Mouse (Mus musculus) liver, embryonic 13.5 days (tissue): ENCODE measurements around the gene Cad. TPM values are rescaled to one million over a fixed set of nuclear protein-coding genes. Genes with fewer than 3 reads are reported as not detected.

Source experiments
- ATAC-seq: fragments of 200-750 bp; cut with Nextera tagmentation; 2 replicates; pipeline ENCODE4 v1.8.0; 2017; ENCODE audit warnings: low read depth, mild to moderate bottlenecking, moderate number of reproducible peaks, moderate library complexity
- DNase-seq: peaks from one replicate; pipeline ENCODE4 v3.0.0; 2022
- H3K27ac ChIP-seq: fragments of 300-500 bp; sonication (generic); 2 replicates; pipeline ENCODE4 v1.5.1; 2015; ENCODE audit warnings: moderate library complexity, mild to moderate bottlenecking, inconsistent platforms
- H3K27me3 ChIP-seq: fragments of 300-500 bp; sonication (generic); 2 replicates; pipeline ENCODE4 v1.6.1; 2015; ENCODE audit warnings: mild to moderate bottlenecking, inconsistent platforms
- H3K36me3 ChIP-seq: fragments of 300-500 bp; sonication (generic); 2 replicates; pipeline ENCODE4 v1.6.1; 2015; ENCODE audit warnings: mild to moderate bottlenecking, inconsistent platforms
- H3K4me1 ChIP-seq: fragments of 300-500 bp; sonication (generic); replicated peaks from 2 replicates; pipeline ENCODE4 v1.6.1; 2015; ENCODE audit warnings: inconsistent platforms
- H3K4me2 ChIP-seq: fragments of 300-500 bp; sonication (generic); 2 replicates; pipeline ENCODE4 v1.6.1; 2015; ENCODE audit warnings: inconsistent platforms, mild to moderate bottlenecking, moderate library complexity
- H3K4me3 ChIP-seq: fragments of 300-500 bp; sonication (generic); replicated peaks from 2 replicates; pipeline ENCODE4 v1.5.1; 2015; ENCODE audit warnings: mild to moderate bottlenecking, inconsistent platforms
- H3K9ac ChIP-seq: fragments of 300-500 bp; sonication (generic); 2 replicates; pipeline ENCODE4 v1.6.1; 2015; ENCODE audit warnings: mild to moderate bottlenecking, inconsistent platforms
- H3K9me3 ChIP-seq: fragments of 300-500 bp; sonication (generic); replicated peaks from 2 replicates; pipeline ENCODE4 v1.6.1; 2016; ENCODE audit warnings: inconsistent platforms
- WGBS: fragments of 180-500 bp; shearing (Covaris S2); methylation state at CpG from one replicate; pipeline ENCODE4 v1.1.7; 2015; ENCODE audit not compliant: insufficient replicate concordance; 5-methylcytosine and 5-hydroxymethylcytosine counted together
- polyA plus RNA-seq: library from polyadenylated mRNA; unstranded; fragments of >200 nt; fragmentation: Nextera tagmentation; extraction: Ambion mirVana; gene quantifications from 2 replicates; pipeline ENCODE4 v1.2.1, GENCODE M21; 2015

Cad gene
- polyA plus RNA-seq, 1 experiment from 2014 or later = 20.1 TPM

GRCm38 (mm10) chr5:31092231-31092975 lies 37.8 kb downstream of the Cad start:
- Histone ChIP-seq H3K4me2 (peak overlapping the region; percentile 63), H3K4me3 (peak overlapping the region; percentile 48), H3K4me1 (peaks cover 27% of the 10 kb centered on the region), H3K27ac (no peak overlapping the region), H3K9ac (peak overlapping the region; percentile 9; the same call in 1 of the 2 replicates), H3K9me3 (no peaks in the 10 kb centered on the region), H3K36me3 (no peaks in the 10 kb centered on the region), H3K27me3 (peaks cover 98% of the 10 kb centered on the region)
- WGBS = 3% methylated on average over 51 of the region's 53 CpGs
- ATAC-seq (no peak), DNase-seq (no peak)

GRCm38 (mm10) chr5:31093151-31094041 lies 38.8 kb downstream of the Cad start:
- peaks cover 100% of the 10 kb centered on the region for H3K27me3 ChIP-seq
- peak overlapping the region; percentile 63 for H3K4me2 ChIP-seq
- no peak overlapping the region for H3K27ac ChIP-seq
- H3K9ac ChIP-seq = peak overlapping the region; percentile 9; the same call in 1 of the 2 replicates
- peaks cover 27% of the 10 kb centered on the region for H3K4me1 ChIP-seq
- H3K9me3 ChIP-seq = no peaks in the 10 kb centered on the region
- H3K36me3 ChIP-seq = no peaks in the 10 kb centered on the region
- no peak for DNase-seq
- peak overlapping the region; percentile 48 for H3K4me3 ChIP-seq
- ATAC-seq = peak; percentile 67
- WGBS = 2% methylated on average over 53 of the region's 54 CpGs

- DNase-seq (no peak), ATAC-seq (no peak)
- H3K4me3 ChIP-seq = peak overlapping the region; percentile 48
- 3% methylated on average over 29 of the region's 29 CpGs for WGBS
- H3K36me3 ChIP-seq = no peaks in the 10 kb centered on the region
- no peaks in the 10 kb centered on the region for H3K9me3 ChIP-seq
- H3K4me2 ChIP-seq = peak overlapping the region; percentile 63
- H3K4me1 ChIP-seq = peaks cover 27% of the 10 kb centered on the region
- no peak overlapping the region for H3K9ac ChIP-seq
- peaks cover 99% of the 10 kb centered on the region for H3K27me3 ChIP-seq
- no peak overlapping the region for H3K27ac ChIP-seq
These were observed 39.7 kb downstream of the Cad start for GRCm38 (mm10) chr5:31094100-31094798.

- Histone ChIP-seq H3K9me3 (no peaks in the 10 kb centered on the region), H3K9ac (no peak overlapping the region), H3K36me3 (no peaks in the 10 kb centered on the region), H3K27me3 (peaks cover 98% of the 10 kb centered on the region), H3K4me1 (peaks cover 27% of the 10 kb centered on the region), H3K27ac (no peak overlapping the region), H3K4me3 (peak overlapping the region; percentile 48), H3K4me2 (peak overlapping the region; percentile 63)
- WGBS = 2% methylated on average over 59 of the region's 59 CpGs
- DNase-seq (no peak), ATAC-seq (no peak)
These were observed 40.5 kb downstream of the Cad start for GRCm38 (mm10) chr5:31094799-31095691.

- no peaks in the 10 kb centered on the region for H3K36me3 ChIP-seq
- no peak overlapping the region for H3K27ac ChIP-seq
- H3K4me2 ChIP-seq = peak overlapping the region; percentile 63
- no peaks in the 10 kb centered on the region for H3K9me3 ChIP-seq
- H3K4me3 ChIP-seq = peak overlapping the region; percentile 48
- peaks cover 27% of the 10 kb centered on the region for H3K4me1 ChIP-seq
- no peak overlapping the region for H3K9ac ChIP-seq
- peaks cover 93% of the 10 kb centered on the region for H3K27me3 ChIP-seq
- ATAC-seq (no peak), DNase-seq (no peak)
- 27% methylated on average over 11 of the region's 11 CpGs for WGBS
These were observed 41.3 kb downstream of the Cad start for GRCm38 (mm10) chr5:31095711-31096480.

GRCm38 (mm10) chr5:31105814-31106335 lies 51.3 kb downstream of the Cad start, which contains the start of gene Dnajc5g:
TSS of gene Dnajc5g (plus strand) at chr5:31106285.
- Histone ChIP-seq H3K27me3 (peaks cover 21% of the 10 kb centered on the region), H3K4me2 (no peak within 1 kb of the TSS), H3K9ac (no peak within 1 kb of the TSS), H3K4me1 (no peaks in the 10 kb centered on the region), H3K36me3 (no peaks in the 10 kb centered on the region), H3K9me3 (no peaks in the 10 kb centered on the region), H3K27ac (no peak within 1 kb of the TSS), H3K4me3 (no peak within 1 kb of the TSS)
- 52% methylated on average over 9 of the region's 9 CpGs for WGBS
- ATAC-seq (no peak), DNase-seq (no peak)

GRCm38 (mm10) chr5:31108000-31108490 lies 53.5 kb downstream of the Cad start, which contains the start of gene Slc30a3:
TSS of gene Slc30a3 (minus strand) at chr5:31108237.
- ATAC-seq (no peak), DNase-seq (no peak)
- no peak within 1 kb of the TSS for H3K4me3 ChIP-seq
- H3K9me3 ChIP-seq = no peaks in the 10 kb centered on the region
- 78% methylated on average over 18 of the region's 18 CpGs for WGBS
- H3K27me3 ChIP-seq = peaks cover 21% of the 10 kb centered on the region
- H3K36me3 ChIP-seq = no peaks in the 10 kb centered on the region
- no peak within 1 kb of the TSS for H3K9ac ChIP-seq
- H3K4me2 ChIP-seq = no peak within 1 kb of the TSS
- H3K27ac ChIP-seq = no peak within 1 kb of the TSS
- H3K4me1 ChIP-seq = no peaks in the 10 kb centered on the region

- Histone ChIP-seq H3K9ac (no peak overlapping the region), H3K27me3 (peaks cover 12% of the 10 kb centered on the region; the same call in 1 of the 2 replicates), H3K4me3 (no peak overlapping the region), H3K27ac (no peak overlapping the region), H3K36me3 (no peaks in the 10 kb centered on the region), H3K4me1 (no peaks in the 10 kb centered on the region), H3K9me3 (no peaks in the 10 kb centered on the region), H3K4me2 (no peak overlapping the region)
- no peak for ATAC-seq
- DNase-seq = no peak
- WGBS = 16% methylated on average over 7 of the region's 7 CpGs
These were observed 56.2 kb downstream of the Cad start for GRCm38 (mm10) chr5:31110781-31111180.

GRCm38 (mm10) chr5:31116354-31116753 lies 61.8 kb downstream of the Cad start, which contains the start of gene Trim54:
TSS of gene Trim54 (plus strand) at chr5:31116712.
- no peak within 1 kb of the TSS for H3K9ac ChIP-seq
- no peak within 1 kb of the TSS for H3K4me2 ChIP-seq
- no peaks in the 10 kb centered on the region for H3K4me1 ChIP-seq
- H3K36me3 ChIP-seq = no peaks in the 10 kb centered on the region
- H3K4me3 ChIP-seq = no peak within 1 kb of the TSS
- no peaks in the 10 kb centered on the region for H3K9me3 ChIP-seq
- H3K27ac ChIP-seq = no peak within 1 kb of the TSS
- 18% methylated on average over 3 of the region's 3 CpGs for WGBS
- DNase-seq (no peak), ATAC-seq (no peak)
- peaks cover 17% of the 10 kb centered on the region for H3K27me3 ChIP-seq
